ENCODE assay signal across 10 mouse cellular contexts in the genomic region with DNA sequence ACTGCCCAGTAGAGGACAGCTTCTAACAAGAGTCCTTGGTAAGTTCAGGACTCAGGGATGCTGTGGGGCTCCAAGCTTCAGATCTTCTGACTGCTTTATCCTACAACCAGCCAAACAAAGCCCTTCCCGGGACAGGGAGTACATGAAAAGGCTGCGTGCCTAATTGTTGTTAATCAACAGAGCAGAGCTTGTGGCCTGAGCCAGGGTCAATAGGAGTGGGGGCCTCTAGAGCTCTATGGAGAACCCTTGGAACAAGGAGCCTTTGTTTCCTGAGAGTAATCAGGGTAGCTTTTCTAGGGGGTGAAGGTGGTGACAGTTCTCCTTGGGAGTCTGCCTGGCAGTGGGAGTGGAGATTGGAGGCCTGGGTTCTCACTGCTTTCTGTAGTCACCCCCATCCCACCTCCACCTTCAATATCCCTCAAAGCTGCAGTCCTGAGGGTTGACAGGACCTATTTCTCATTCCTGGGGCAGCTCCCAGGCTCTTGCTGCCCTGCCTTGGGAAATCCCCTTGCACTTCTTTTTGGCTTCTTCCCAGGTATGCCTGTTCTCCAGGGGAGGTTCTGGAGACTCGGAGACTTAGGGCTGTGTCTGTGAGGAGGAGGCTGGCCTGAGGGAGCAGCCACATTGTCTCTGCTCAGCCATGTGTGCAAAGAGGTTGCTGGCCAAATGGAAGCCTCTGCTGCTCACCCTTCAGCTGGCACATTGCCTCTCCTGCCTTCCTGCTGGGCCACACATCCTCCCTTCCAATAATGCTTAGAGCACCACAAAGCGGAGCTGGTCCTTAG. TPM values are rescaled to one million over a fixed set of nuclear protein-coding genes. Genes with fewer than 3 reads are reported as not detected.
DNase-seq lines count a peak whose midpoint lies in the region; ATAC-seq lines count a peak whose summit lies in the region.
"Had no signal": no experiment of that assay in that cellular context is flagged by ENCODE, and none has a peak within 500 bp of the region (broad histone marks: within the 10 kb centered on the region; RNA-seq: fewer than 3 reads in every experiment).

No protein-coding gene starts in this region.

- no peak overlapping the region; the same call in 1 of the 2 replicates for H3K9ac ChIP-seq in kidney, embryonic 14.5 days (ENCODE audit: low read depth, low read length)
- H3K9ac ChIP-seq: limb, embryonic 12.5 days had no signal

- WGBS in kidney, embryonic 14.5 days = 36% methylated on average over 4 of the region's 4 CpGs

- peak; percentile 51; the same call in 1 of the 2 replicates for ATAC-seq in kidney, embryonic 14.5 days (ENCODE audit: low FRiP score, low TSS enrichment)

- no peaks in the 10 kb centered on the region for H3K27me3 ChIP-seq in kidney, embryonic 14.5 days (ENCODE audit: control insufficient read depth, insufficient read depth, low read length)

- H3K36me3 ChIP-seq in kidney, embryonic 14.5 days (ENCODE audit: control insufficient read depth, insufficient read depth, low read length) = no peaks in the 10 kb centered on the region
- H3K36me3 ChIP-seq: limb, embryonic 12.5 days had no signal

- H3K9me3 ChIP-seq in kidney, embryonic 14.5 days (ENCODE audit: control insufficient read depth, low read length) = no peaks in the 10 kb centered on the region
- H3K9me3 ChIP-seq: limb, embryonic 12.5 days had no signal

- H3K4me2 ChIP-seq in kidney, embryonic 14.5 days (replicated peaks; ENCODE audit: low read depth, low read length) = no peak overlapping the region
- H3K4me2 ChIP-seq: limb, embryonic 12.5 days had no signal

- H3K4me1 ChIP-seq in kidney, embryonic 14.5 days (ENCODE audit: control insufficient read depth, insufficient read depth, low read length) = peaks cover 21% of the 10 kb centered on the region

- peak overlapping the region; percentile 73 for H3K27ac ChIP-seq in kidney, embryonic 14.5 days (ENCODE audit: low read depth, low read length)
- H3K27ac ChIP-seq: limb, embryonic 12.5 days had no signal

- DNase-seq in embryo, embryonic 10.5 days (ENCODE audit: low spot score) = peak; percentile 18
- DNase-seq in embryo, embryonic 9.5 days (ENCODE audit: extremely low spot score) = no peak
- peak; percentile 70 for DNase-seq in 3134 (ENCODE audit: extremely low read depth, insufficient read length, low spot score)
- DNase-seq in cerebellum, postnatal 25 days = peak; percentile 78 to 87
- no peak for DNase-seq in gastrocnemius, postnatal 10 days
- DNase-seq in spleen, postnatal 4 days (ENCODE audit: low spot score in 2 of 2) = no peak
- no peak for DNase-seq in gastrocnemius, postnatal 25 days
- DNase-seq: lung, postnatal 36 days had no signal

- H3K4me3 ChIP-seq in kidney, embryonic 14.5 days (ENCODE audit: low read length) = no peak overlapping the region
- H3K4me3 ChIP-seq: limb, embryonic 12.5 days had no signal

RNA-seq across cellular contexts. Expression of a gene that starts 40.5 kb away (rescaled TPM):
- polyA plus RNA-seq in kidney, embryonic 14.5 days (2014; fragmentation: Nextera tagmentation; extraction: Ambion mirVana) = 1.1 and 4.6 TPM in 2 replicates
- 1 to 10 TPM in 1 of 2 experiments, under 1 TPM in 1; 0.75 to 1.7 TPM for total RNA-seq in gastrocnemius, postnatal 10 days (2021)
- total RNA-seq in gastrocnemius, postnatal 25 days (2021) = under 1 TPM; 0.13 to 0.49 TPM

Comparison
In these comparisons a context has a peak if more than half of its experiments do, and no peak if none do; other contexts are left out.
1. DNase-seq: peak in embryo, embryonic 10.5 days (single experiment), 3134 (single experiment) and cerebellum, postnatal 25 days (2 of 2); none in embryo, embryonic 9.5 days (single experiment), gastrocnemius, postnatal 10 days (single experiment), spleen, postnatal 4 days (0 of 2) and gastrocnemius, postnatal 25 days (single experiment).